Mouse (Mus musculus) right cerebral cortex, postnatal 10 days (tissue): Measurements from ENCODE around the gene 4931409K22Rik.

Experiments
- DNase-seq, 2 experiments: peaks; one replicate each; pipeline ENCODE4 v3.0.0; 2021; ENCODE audit warnings: low spot score in 2 of 2

Gene 4931409K22Rik

DNA sequence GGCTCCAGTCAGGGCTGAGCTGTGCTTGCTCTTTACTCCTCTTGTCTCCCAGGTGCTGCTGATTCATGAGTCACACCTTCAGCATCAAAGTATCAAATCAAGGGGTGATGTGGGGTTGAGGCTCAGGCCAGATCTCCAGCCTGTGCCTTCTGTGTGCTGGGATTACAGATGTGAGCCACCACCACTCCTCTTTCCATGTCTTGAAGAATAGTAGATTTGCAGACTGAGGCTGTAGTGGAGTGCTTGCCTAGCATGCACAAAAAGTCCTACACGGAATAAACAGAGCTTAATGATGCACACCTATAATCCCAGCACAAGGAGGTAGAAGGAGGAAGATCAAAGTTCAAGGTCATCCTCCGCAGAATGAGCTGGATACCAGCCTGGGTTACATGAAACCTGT lies at the start of gene 4931409K22Rik:
4931409K22Rik (minus strand) TSS at position 101 of the 400 bp plus-strand sequence.
- no peak for DNase-seq

DNA sequence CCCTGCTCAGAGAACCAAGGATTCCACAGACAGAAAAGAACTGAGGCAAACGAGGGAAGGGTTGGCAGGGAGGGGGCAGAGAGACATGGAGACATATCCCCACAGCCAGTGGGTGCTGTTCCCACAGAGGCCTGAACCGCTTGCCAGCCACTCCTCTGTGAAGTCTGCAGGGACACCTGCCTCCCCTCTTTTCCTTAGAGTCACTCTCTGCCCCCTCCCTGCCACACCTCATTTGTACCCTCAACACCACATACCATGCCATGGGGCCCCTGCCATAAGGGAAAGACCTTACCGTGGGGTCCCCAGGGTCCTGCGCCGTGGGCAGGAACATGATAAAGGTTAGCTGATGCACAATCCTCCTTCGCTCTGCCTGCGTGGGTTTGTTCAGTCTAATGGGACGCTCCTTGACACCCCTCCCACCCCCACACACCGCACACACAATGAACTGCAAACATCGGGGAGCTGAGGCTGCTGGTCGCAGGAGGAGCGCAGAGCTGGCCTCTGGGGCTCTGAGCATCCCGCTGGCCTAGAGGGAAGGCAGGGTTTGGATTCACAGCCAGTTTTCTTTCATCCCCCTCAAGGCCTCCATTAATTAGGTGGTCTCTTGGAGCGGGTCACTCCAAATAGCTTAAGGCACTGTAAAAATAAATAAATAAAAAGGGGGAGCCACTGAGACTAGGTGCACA lies 49.5 kb upstream of the 4931409K22Rik start:
- DNase-seq = no peak

DNA sequence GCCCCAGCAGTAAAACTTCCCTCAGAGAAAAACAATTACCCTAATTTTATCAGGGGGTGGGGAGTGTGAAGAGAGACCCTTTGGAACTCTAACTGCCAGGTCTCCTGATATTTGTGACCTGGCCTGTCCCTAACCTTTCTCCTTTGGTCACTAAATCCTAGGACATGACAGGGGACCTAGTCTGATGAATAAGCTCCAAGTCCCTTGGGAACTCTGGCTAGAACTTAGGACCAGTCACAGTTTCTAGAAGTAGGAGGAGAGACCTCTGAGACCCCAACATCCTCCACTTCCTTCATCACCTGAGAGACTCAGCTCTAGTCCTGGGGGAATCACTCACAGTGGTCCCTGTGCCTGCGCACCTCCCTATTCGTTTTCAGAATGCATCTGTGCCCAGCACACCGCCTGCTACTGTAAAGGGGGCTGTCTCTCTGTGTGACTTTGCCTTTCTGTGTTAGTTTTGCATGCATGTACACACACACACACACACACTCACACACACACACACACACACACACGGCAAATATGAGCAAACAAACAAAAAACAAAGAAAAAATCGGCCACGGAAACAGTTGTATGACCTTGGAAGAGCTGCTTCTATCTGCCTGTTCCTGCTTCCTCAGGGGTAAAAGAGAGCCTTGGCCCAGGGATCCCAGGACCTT lies 48.8 kb upstream of the 4931409K22Rik start:
- no peak for DNase-seq

DNA sequence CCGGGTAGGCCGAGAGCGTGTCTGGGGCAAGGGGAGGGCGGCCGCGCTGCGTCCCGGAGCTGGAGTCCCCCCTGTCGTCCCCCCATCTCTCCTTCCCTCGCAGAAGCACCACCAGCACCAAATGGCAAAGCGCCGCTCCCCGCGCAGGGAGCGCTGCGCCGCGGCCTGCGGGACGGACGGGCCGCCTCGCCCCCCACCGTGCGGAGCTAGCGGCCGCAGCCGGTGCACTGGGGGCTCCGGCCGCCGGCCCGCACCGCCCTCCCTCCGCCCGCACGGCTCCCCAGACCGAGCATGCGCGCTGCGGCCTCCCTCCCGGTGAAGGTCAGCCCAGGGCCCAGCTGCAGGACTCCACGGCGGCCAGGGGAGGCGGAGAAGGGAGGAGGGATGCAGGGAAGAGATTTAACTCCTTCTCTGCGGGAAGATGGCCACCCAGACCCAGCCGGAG lies 48.1 kb upstream of the 4931409K22Rik start:
- peak; percentile 87 to 89 for DNase-seq

DNA sequence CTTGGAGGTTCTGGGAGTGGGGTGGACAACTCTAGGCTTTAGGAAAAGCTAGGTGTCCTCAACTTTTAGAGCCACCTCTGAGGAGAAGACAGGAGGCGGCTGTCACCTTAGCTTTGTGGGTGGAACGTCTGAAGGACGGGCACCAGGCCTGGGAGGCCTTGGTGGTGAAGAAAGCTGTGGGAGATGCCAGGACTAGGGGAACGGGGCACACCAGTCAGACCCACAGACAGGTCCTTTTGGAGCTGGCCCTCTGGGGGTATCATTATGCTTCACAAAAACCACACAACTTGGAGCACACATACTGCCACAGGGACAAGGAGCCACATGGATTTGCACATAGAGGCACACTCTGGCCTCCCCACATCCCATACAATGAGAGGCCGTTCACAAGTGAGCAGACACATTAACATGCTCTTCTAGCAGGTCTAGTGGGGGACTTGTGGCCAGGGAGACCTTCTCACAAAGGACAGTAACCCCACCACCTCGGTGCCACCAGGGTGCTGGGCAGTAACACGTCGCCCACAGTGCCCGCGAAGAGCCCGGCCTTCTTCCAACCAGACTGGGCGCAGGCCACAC lies 47.6 kb upstream of the 4931409K22Rik start:
- DNase-seq = peak in 1 of 2 experiments; percentile 30

DNA sequence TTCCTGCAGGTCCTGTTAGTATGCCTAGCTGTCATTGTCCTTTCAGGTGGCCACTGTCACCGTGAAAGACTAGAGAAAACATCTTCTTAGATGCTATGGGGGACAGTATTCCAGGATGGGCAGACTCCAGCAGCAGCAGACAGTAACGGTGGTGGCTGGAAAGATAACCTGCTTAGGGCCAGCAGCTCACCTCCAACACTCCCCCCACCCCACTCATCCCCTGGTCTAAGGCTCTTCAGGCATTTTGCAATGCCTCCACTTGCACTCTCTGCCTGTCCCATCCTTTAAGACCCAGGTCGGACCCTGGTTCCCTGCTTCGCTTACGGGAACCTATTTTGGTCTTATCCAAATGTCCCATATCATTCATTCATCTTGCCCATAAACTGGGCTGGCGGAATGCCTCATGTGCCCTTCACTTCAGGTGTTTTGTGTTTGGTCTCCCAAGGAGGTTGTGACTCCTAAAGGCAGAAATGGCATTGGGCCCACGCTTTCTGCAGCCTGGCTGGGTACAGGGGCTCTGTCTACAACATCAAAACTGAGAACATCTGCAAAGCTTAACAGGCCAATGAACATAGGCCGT lies 46.9 kb upstream of the 4931409K22Rik start:
- DNase-seq = no peak

DNA sequence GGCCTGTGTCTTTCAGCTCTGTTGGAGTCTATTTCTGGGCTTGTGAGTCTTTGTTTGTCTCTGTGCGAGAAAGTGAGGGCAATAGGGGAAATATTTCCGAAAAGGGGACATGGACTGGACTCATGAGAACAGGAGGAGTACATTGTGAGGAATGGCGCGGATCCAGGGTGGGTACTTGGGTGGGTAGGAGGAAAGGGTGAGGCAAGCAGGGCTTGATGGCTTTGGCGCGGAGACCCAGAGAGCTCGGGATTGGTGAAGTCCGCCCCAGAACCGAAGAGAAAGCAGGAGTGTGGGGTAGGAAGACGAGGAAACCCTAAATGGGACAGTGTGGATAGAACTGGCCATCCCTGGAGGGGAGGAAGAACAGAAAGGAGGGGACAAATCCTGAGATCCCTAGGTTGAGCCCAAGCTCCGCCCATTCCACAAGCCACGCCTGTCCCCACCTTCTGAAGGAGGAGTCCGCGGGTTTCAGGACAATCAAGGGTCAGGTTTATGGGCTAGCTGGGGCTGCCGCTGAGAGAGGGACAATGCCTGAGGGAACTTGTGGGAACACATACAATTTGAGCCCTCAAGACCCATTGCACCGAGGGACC lies 46.2 kb upstream of the 4931409K22Rik start:
- DNase-seq = peak; percentile 60 to 71

DNA sequence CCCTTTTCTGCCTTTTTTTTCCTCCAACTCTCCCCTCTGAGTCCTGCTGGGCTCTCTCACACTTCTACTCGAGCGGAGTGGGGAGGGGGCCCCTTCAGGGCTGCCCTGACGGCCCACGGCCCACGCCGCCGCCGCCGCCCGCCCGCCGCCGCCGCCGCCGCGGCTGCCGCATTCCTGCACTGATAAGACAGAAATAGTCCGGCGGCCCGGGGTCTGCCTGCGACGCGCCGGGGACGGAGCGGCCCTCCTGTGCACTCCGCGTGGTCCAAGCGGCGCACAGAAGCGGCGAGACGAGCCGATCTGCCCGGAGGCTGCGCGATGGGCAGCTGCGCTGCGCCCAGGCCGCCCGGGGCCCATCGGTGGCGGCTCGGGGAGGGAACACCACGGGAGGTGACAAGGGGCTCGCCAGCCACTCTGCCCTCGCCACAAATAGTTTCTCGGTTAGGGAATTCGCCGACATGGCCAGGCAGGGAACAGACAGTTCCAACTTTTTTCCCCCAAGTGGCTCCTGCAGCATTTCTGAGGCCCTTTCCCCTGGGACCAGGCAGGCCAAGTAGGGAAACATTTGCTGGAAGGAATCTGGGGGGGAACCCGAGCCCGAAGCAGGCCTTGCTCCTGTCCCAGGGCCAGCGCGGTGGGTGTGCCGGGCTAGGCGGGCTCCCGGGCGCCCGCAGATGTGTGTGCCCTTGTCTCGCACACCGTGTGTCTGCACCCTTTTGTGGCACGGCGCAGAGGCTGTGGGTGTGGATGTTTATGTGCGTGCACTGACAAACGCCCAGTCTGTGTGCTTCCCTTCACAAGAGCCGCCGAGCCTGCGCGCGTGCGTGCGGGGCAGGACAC lies 45.5 kb upstream of the 4931409K22Rik start:
- DNase-seq = peak; percentile 80 to 82

DNA sequence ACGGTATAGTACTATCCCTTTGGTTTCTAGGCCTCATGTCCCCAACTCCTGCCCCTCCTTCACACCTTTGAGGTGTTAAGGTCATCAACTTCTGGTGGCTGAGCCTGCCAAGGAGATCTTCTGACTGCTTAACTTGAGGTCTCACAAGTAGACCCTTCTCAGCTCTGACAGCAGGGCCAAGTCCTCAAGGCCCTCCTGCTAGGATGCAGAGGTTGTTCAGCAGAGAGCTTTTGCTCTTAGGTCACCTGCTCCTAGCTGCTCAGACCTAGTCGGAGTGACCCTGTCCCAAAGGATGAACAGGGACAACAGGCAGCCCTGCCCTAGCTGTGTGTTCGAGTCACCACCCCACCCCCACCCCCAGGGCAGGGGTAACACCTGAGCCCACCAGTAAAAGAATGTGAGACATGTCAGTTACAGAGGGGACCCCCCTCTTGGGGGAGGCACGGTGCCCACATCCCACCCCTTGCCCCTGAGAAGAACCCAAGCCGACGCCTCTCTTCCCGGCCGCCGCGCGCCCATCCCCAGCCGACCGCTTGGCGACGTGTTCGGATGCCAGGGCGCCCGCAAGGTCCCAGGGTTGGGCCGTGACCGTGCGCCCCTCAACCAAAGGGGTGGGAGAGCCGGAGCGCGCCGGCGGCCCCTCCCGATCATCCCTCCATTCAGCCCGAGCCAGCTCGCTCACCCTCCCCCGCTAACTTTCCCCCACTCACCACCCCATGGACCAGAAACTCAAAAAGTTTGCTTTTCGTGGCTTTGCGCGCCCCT lies 44.6 kb upstream of the 4931409K22Rik start:
- peak in 1 of 2 experiments; percentile 49 for DNase-seq

DNA sequence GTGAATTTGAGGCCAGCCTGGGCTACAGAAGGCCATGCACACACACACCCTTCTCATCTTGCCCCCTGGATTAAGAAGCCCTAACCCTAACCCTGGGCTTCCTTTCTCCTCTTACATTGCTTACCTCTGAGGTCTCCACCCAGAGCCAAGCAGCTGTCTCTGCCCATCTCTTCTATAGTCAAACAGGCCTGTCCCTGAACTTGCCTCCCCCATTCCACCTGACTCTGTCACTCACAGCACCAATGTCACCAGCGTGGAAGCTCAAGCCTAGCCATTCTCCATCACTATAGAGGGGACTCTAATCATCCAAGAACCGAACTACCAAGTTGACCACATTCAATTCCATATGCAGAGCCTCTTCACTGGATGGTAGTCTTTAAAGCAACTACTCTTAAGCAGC lies 43.6 kb upstream of the 4931409K22Rik start:
- DNase-seq = no peak

DNA sequence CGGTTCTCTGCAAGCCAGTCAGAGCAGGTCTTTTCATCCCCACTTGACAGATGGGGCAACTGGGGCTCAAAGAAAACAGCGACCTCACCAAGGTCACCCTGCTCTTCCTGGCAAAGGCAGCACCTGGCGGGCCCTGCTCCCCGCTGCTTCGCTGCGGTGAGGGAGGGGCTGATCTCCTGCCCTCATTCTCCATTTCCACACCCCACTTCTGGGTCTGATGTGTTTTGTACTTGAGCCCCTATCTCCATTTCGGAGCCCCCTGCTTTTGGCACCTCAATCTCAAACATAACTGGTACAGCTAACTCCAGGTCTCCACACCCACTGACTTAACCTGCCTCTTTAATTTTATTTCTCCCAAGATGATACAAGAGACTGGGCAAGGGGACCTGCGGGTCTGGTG lies 42.5 kb upstream of the 4931409K22Rik start:
- no peak for DNase-seq

DNA sequence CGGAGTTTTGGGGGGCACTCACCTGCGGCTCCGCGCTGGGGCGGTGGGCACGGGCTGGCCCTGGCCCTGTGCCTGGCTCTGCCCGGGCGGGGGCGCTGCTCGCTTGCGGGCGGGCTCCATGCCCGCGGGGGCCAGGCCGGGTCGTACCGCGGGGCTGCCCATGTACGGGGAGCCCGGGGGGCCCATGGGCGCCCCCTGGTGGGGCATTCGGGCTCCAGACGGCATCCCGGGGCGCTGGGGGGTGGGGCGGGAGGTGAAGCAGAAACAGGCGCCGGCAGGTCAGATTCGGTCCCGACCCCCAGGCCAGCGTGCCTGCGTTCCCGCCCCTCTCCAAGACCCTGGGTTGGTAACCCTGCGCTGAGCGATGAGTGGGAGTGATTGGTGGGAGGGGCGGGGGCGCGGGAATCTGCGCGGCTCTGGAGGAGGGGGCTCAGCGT lies 42.0 kb upstream of the 4931409K22Rik start:
- DNase-seq = peak; percentile 75 to 77

DNA sequence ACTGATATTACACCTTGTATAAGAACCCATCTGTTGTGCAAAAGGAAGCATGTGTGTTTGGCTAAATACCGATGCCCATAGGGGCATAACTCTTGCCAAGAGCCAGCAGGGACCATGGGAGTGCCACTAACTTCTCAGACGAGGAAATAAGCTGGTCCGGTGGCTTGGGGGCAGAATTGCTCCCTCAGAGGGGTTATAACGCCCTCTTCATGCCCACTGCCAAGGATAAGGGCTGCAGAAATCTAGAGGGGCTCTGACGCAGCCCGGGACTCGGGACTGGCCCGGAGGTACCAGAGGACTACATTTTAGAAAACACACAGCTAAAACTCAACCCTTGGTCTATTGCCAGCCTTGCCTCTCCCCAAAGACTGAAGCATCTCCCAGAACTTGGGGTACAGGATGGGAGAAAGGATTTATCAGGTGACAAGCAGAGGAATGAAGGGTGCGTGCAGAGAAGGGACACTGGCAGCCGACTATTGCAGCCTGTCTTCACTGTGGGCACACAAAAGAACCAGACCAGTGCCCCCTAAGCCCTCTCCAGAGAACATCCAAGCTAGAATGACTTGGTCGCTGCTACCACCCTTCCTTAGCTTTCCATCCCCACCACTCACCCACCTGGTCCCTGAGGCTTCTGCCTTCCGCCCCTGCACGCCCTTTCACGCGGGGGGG lies 41.4 kb upstream of the 4931409K22Rik start:
- peak in 1 of 2 experiments; percentile 50 for DNase-seq

DNA sequence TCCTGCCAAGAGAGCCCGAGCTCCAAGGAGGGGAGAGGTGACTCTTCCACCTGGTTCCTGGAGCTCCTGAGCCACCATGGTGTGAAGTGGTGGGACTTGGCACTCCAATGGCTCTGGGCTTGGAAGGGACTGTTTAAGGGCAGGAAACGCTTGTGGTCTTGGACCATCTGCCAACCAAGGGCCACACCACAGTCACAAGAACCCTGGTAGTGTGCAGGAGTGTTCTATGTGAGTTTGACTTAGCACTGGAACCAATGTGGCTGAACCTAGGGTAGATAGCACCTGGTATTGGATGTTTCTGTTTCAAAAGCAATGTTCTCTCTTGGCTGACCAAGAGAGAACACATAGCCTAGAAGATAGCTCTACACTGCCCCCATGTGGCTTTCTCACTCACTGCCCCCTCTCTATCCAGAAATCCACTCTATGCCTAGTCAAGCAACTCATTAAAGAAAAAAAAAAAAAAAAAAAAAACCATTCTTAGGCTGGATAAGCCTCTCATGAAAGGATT lies 40.7 kb upstream of the 4931409K22Rik start:
- DNase-seq = peak; percentile 86 to 89

DNA sequence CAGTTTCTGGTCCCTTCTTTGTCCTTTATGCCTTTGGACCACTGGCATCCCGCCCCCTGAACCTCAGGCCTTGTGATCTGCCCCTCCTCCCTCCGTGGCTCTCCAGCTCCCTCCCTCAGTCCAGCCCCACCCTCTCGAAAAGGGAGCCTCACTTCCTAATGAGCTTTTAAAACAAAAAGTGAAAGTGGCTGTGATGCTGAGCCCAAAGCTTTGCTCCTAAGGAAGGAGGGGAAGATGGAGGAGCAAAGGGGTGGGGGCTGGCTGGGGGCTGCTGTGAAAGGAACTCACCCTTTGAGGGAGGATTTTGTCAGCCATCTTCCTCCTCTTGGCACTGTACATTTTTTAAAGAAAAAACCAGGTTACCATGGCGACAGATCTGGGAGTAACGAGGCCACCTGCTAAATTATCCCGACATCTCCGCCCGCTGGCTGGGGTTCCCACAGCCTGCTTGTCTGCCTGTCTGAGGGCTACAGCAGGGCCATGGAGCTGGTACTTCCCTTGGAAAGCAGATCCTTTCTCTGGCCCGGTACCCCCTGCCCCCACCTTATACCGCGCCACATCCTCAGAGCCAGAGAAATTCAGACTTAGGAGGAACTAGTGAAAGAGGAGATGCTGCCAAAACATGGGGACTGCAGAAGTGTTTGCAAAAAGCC lies 40.0 kb upstream of the 4931409K22Rik start:
- DNase-seq = peak; percentile 88 to 93

DNA sequence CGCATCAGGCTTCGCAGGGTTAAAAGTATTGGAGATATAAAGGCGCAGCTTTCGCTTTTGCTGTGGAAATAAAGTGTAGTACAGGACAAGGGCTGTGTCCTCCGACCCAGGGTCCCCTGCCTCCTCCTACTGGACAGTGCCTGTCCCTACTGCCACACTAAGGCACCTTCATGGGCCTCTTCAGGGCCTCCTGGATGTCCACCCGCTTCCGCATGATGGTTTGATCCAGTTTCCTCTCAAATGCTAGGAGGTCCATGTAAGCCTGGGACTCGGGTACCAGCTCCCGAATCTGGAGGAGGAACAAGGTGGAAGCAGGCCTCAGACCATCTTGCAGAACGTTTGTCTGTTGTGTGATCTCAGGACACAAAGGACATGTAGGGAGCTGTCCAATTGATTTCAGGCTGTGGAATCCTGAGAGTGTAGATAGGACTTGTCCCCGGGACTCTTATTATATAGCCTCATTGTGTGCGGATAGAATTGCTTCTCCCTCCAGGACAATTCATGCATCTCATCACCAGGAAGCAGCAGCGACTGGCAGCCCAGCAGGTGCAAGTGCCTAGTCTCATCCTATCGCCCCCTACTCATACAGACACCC lies 39.3 kb upstream of the 4931409K22Rik start:
- no peak for DNase-seq

DNA sequence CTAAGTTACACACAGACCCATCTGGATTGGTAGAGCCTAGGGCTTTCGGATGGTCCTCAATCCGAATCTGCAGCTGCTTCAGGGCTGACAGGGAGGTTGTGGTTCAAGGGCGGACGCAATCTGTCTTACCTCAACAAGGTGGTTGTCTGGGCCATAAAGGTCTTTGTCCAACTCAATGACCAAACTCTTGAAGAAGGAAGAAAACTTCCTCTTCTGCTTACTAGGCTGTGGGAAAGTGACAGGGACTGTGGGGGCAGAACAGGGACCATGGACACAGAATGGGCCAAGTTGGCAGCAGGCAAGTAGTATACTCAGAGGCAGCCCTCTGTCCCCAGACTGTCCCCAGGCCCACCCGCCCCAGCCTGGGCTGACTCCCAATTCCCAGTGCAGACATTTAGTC lies 38.7 kb upstream of the 4931409K22Rik start:
- DNase-seq = no peak

DNA sequence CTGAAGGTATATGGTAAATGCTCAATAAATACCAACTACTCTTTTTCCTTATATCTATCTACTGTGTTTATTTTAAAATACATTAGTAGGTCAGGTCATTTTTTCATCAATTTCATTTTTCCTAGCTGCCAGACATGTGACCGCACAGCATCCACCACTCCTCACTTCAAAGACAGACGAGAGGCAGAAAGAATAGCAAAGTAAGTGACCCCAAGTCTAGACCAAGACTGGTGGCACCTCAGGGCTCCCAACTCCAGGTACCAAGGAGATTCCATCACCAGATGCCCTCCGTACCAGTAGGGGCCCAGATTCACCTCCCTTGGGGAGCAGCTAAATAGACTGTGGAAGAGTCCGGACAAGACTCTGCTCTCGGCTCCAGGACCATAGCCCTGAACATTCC lies 37.7 kb upstream of the 4931409K22Rik start:
- DNase-seq = no peak

DNA sequence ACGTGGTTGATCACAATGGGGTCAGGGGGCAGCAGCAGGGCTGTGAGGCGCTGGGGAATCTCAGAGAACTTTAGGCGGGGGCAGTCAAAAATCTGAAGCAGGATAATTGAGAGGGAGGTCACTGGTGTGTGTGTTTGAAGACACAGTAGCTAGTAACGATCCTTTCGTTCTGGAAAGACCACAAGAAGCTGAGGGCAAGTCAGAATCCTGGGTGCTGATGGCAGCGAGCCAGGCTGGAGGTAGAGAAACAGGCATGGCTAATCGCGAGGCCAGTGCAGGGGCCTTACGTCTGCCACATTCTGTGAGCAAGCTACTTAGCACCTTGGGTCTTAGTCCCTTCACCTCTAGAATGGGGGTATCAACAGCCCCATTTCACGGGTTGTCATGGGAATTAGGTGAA lies 37.3 kb upstream of the 4931409K22Rik start:
- no peak for DNase-seq
